ENCODE assay signal across 8 mouse cellular contexts in the genomic region with DNA sequence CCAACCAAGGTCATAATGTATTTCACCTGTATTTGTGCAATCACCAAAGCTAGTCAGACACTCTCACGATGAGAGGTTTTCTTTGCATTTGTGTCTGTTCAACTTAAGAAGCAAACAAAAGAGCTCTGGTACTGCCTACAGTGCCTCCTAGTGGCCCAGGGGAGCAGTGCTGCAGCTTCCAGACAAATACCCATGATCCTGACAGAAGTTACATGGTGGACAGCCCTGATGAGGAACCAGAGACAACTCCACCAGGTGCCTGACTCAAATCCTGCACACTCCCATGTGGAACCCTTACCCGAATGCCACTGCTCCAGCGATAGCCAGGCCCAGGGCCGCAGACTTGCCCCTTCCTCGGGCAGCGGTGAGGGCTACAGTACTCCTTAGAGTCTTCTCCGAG. TPM values are rescaled to one million over a fixed set of nuclear protein-coding genes. Genes with fewer than 3 reads are reported as not detected.
A peak's percentile ranks its signal among the peaks of the same experiment; 100 is the strongest.
DNase-seq lines count a peak whose midpoint lies in the region; ATAC-seq and TF ChIP-seq lines count a peak whose summit lies in the region.

No protein-coding gene starts in this region.

- H3K27ac ChIP-seq in hindbrain, embryonic 13.5 days = no peak overlapping the region
- H3K27ac ChIP-seq in limb, embryonic 14.5 days (replicated peaks; ENCODE audit: low read depth, low read length) = no peak overlapping the region

- H3K27me3 ChIP-seq in hindbrain, embryonic 13.5 days = no peaks in the 10 kb centered on the region
- H3K27me3 ChIP-seq in limb, embryonic 14.5 days (ENCODE audit: control insufficient read depth, insufficient read depth, low read length) = no peaks in the 10 kb centered on the region

- no peaks in the 10 kb centered on the region for H3K9me3 ChIP-seq in hindbrain, embryonic 13.5 days
- H3K9me3 ChIP-seq in limb, embryonic 14.5 days (ENCODE audit: control insufficient read depth, low read length) = no peaks in the 10 kb centered on the region

- H3K4me1 ChIP-seq in hindbrain, embryonic 13.5 days (replicated peaks) = no peaks in the 10 kb centered on the region
- no peaks in the 10 kb centered on the region for H3K4me1 ChIP-seq in limb, embryonic 14.5 days (ENCODE audit: control insufficient read depth, insufficient read depth, low read length)

- peak; percentile 50 for DNase-seq in urinary bladder, postnatal 25 days (ENCODE audit: low spot score)
- no peak for DNase-seq in urinary bladder, adult 2 months (ENCODE audit: low spot score)
- DNase-seq in adrenal gland, postnatal 25 days = peak; percentile 50
- peak; percentile 51 for DNase-seq in embryo, embryonic 11.5 days (ENCODE audit: low read depth, low spot score)
- peak; percentile 70 for DNase-seq in limb, embryonic 14.5 days (ENCODE audit: low spot score)
- DNase-seq in urinary bladder, postnatal 4 days (ENCODE audit: low spot score in 2 of 2) = peak; percentile 27 to 65

- no peak overlapping the region for H3K4me2 ChIP-seq in hindbrain, embryonic 13.5 days
- H3K4me2 ChIP-seq in limb, embryonic 14.5 days (replicated peaks; ENCODE audit: low read depth, low read length, severe bottlenecking) = no peak overlapping the region

- peaks cover 62% of the 10 kb centered on the region for H3K36me3 ChIP-seq in hindbrain, embryonic 13.5 days
- H3K36me3 ChIP-seq in limb, embryonic 14.5 days (ENCODE audit: control insufficient read depth, insufficient read depth, low read length) = peaks cover 52% of the 10 kb centered on the region

- WGBS in hindbrain, embryonic 13.5 days = 80% methylated on average over 7 of the region's 7 CpGs
- WGBS in limb, embryonic 14.5 days = 81% methylated on average over 7 of the region's 7 CpGs

- H3K9ac ChIP-seq in hindbrain, embryonic 13.5 days = 0 out of 2 replicates have a peak overlapping the region, but pooled peaks have one; percentile 29
- no peak overlapping the region for H3K9ac ChIP-seq in limb, embryonic 14.5 days (ENCODE audit: low read depth, low read length, severe bottlenecking)

- no peak overlapping the region for H3K4me3 ChIP-seq in hindbrain, embryonic 13.5 days
- no peak overlapping the region for H3K4me3 ChIP-seq in limb, embryonic 14.5 days (replicated peaks; ENCODE audit: low read length)

- ATAC-seq in hindbrain, embryonic 13.5 days (ENCODE audit: low FRiP score) = no peak
- no peak for ATAC-seq in limb, embryonic 14.5 days (ENCODE audit: low FRiP score, low read depth)
- ATAC-seq in neutrophil, adult 5-6 weeks (ENCODE audit: extremely low read depth, insufficient number of reproducible peaks, low FRiP score, poor library complexity, severe bottlenecking) = peak; percentile 62

- TF ChIP-seq POLR2A in limb, embryonic 14.5 days (IDR thresholded peaks at IDR 0.05; ENCODE audit: borderline replicate concordance, extremely low read depth, insufficient read depth, insufficient read length) = no peak

RNA-seq across cellular contexts. Expression of a gene that starts 17.1 kb away (rescaled TPM):
- polyA plus RNA-seq in urinary bladder, adult 2 months (2012; rRNA removed) = 27.3 and 34.1 TPM in 2 replicates
- total RNA-seq in adrenal gland, postnatal 25 days (2021) = 46.9 and 59.8 TPM in 2 replicates
- 18.5 and 19.8 TPM in 2 replicates for polyA plus RNA-seq in hindbrain, embryonic 13.5 days (2015; fragmentation: Nextera tagmentation; extraction: Ambion mirVana)
- polyA plus RNA-seq in limb, embryonic 14.5 days (2012; rRNA removed) = 57.2 and 85.5 TPM in 2 replicates
- 24.0 and 28.1 TPM in 2 replicates for polyA plus RNA-seq in limb, embryonic 14.5 days (2014; fragmentation: Nextera tagmentation; extraction: Ambion mirVana)
- total RNA-seq in neutrophil, adult 5-6 weeks (2017) = 42.0 and 44.6 TPM in 2 replicates

RNA-seq across cellular contexts. Expression of a gene that starts 53.5 kb away (rescaled TPM):
- 107 and 119 TPM in 2 replicates for polyA plus RNA-seq in urinary bladder, adult 2 months (2012; rRNA removed)
- total RNA-seq in adrenal gland, postnatal 25 days (2021) = 545 and 563 TPM in 2 replicates
- 408 and 431 TPM in 2 replicates for polyA plus RNA-seq in hindbrain, embryonic 13.5 days (2015; fragmentation: Nextera tagmentation; extraction: Ambion mirVana)
- polyA plus RNA-seq in limb, embryonic 14.5 days (2012; rRNA removed) = 224 and 260 TPM in 2 replicates
- 314 and 337 TPM in 2 replicates for polyA plus RNA-seq in limb, embryonic 14.5 days (2014; fragmentation: Nextera tagmentation; extraction: Ambion mirVana)
- 215 and 226 TPM in 2 replicates for total RNA-seq in neutrophil, adult 5-6 weeks (2017)
